15 mouse cellular contexts compared by ENCODE assay signal in genomic region chr10:94917990-94918389, GRCm38 (mm10). TPM values are rescaled to one million over a fixed set of nuclear protein-coding genes. Genes with fewer than 3 reads are reported as not detected.
DNase-seq lines count a peak whose midpoint lies in the region; ATAC-seq lines count a peak whose summit lies in the region.
"Had no signal": no experiment of that assay in that cellular context is flagged by ENCODE, and none has a peak within 500 bp of the region (broad histone marks: within the 10 kb centered on the region; RNA-seq: fewer than 3 reads in every experiment).

No protein-coding gene starts in this region.

- H3K9ac ChIP-seq in embryonic facial prominence, embryonic 13.5 days: 0 out of 2 replicates have a peak overlapping the region, but pooled peaks have one; percentile 11
- H3K9ac ChIP-seq in liver, embryonic 11.5 days (ENCODE audit: low read depth, low read length): peak overlapping the region; percentile 36; the same call in 1 of the 2 replicates
- no peak overlapping the region for H3K9ac ChIP-seq in hindbrain, embryonic 14.5 days
- H3K9ac ChIP-seq: neural tube, embryonic 12.5 days had no signal

- H3K27ac ChIP-seq in embryonic facial prominence, embryonic 13.5 days: no peak overlapping the region
- no peak overlapping the region for H3K27ac ChIP-seq in embryonic facial prominence, embryonic 10.5 days (replicated peaks)
- H3K27ac ChIP-seq in liver, embryonic 11.5 days (ENCODE audit: low read depth, low read length): peak overlapping the region; percentile 68
- H3K27ac ChIP-seq in hindbrain, embryonic 14.5 days: 0 out of 2 replicates have a peak overlapping the region, but pooled peaks have one; percentile 47
- H3K27ac ChIP-seq: neural tube, embryonic 12.5 days had no signal

- no peaks in the 10 kb centered on the region for H3K9me3 ChIP-seq in embryonic facial prominence, embryonic 13.5 days
- H3K9me3 ChIP-seq in embryonic facial prominence, embryonic 10.5 days: no peaks in the 10 kb centered on the region
- H3K9me3 ChIP-seq in liver, embryonic 11.5 days (ENCODE audit: control insufficient read depth, low read length): no peaks in the 10 kb centered on the region
- H3K9me3 ChIP-seq in hindbrain, embryonic 14.5 days (ENCODE audit: control insufficient read depth, low read length): no peaks in the 10 kb centered on the region
- H3K9me3 ChIP-seq in megakaryocyte, embryonic 14.5 days: no peaks in the 10 kb centered on the region
- H3K9me3 ChIP-seq: G1E; neural tube, embryonic 12.5 days had no signal

- 67% methylated on average over 2 of the region's 2 CpGs for WGBS in embryonic facial prominence, embryonic 13.5 days
- WGBS in embryonic facial prominence, embryonic 10.5 days: 68% methylated on average over 2 of the region's 2 CpGs
- WGBS in liver, embryonic 11.5 days: 36% methylated on average over 2 of the region's 2 CpGs
- 46% methylated on average over 2 of the region's 2 CpGs for WGBS in hindbrain, embryonic 14.5 days

- no peaks in the 10 kb centered on the region for H3K36me3 ChIP-seq in embryonic facial prominence, embryonic 13.5 days
- H3K36me3 ChIP-seq in embryonic facial prominence, embryonic 10.5 days (replicated peaks): no peaks in the 10 kb centered on the region
- H3K36me3 ChIP-seq in liver, embryonic 11.5 days (ENCODE audit: control insufficient read depth, insufficient read depth, low read length): no peaks in the 10 kb centered on the region
- H3K36me3 ChIP-seq in hindbrain, embryonic 14.5 days (replicated peaks; ENCODE audit: control insufficient read depth, insufficient read depth): peaks cover 14% of the 10 kb centered on the region
- H3K36me3 ChIP-seq in megakaryocyte, embryonic 14.5 days (replicated peaks; ENCODE audit: low read length): peaks cover 69% of the 10 kb centered on the region
- H3K36me3 ChIP-seq: neural tube, embryonic 12.5 days had no signal

- no peak for ATAC-seq in embryonic facial prominence, embryonic 13.5 days (ENCODE audit: insufficient number of reproducible peaks, insufficient read depth, low FRiP score, low TSS enrichment, low read depth)
- no peak for ATAC-seq in liver, embryonic 11.5 days (replicated peaks; ENCODE audit: low FRiP score)
- ATAC-seq in hindbrain, embryonic 14.5 days (ENCODE audit: low FRiP score): no peak

- no peak overlapping the region for H3K4me3 ChIP-seq in embryonic facial prominence, embryonic 13.5 days
- H3K4me3 ChIP-seq in embryonic facial prominence, embryonic 10.5 days: no peak overlapping the region
- no peak overlapping the region for H3K4me3 ChIP-seq in liver, embryonic 11.5 days (ENCODE audit: low read depth, low read length)
- H3K4me3 ChIP-seq in hindbrain, embryonic 14.5 days (replicated peaks; ENCODE audit: low read length): no peak overlapping the region
- peak overlapping the region; percentile 84 for H3K4me3 ChIP-seq in megakaryocyte, embryonic 14.5 days (replicated peaks)
- H3K4me3 ChIP-seq: neural tube, embryonic 12.5 days had no signal

- H3K4me1 ChIP-seq in embryonic facial prominence, embryonic 13.5 days: peaks cover 28% of the 10 kb centered on the region
- peaks cover 24% of the 10 kb centered on the region for H3K4me1 ChIP-seq in embryonic facial prominence, embryonic 10.5 days
- H3K4me1 ChIP-seq in liver, embryonic 11.5 days (replicated peaks; ENCODE audit: control insufficient read depth, insufficient read depth, low read length): peaks cover 42% of the 10 kb centered on the region
- peaks cover 13% of the 10 kb centered on the region for H3K4me1 ChIP-seq in hindbrain, embryonic 14.5 days (replicated peaks; ENCODE audit: control insufficient read depth, insufficient read depth, low read length)
- peaks cover 99% of the 10 kb centered on the region for H3K4me1 ChIP-seq in megakaryocyte, embryonic 14.5 days

- no peak overlapping the region for H3K4me2 ChIP-seq in embryonic facial prominence, embryonic 13.5 days
- peak overlapping the region; percentile 16; the same call in 1 of the 2 replicates for H3K4me2 ChIP-seq in liver, embryonic 11.5 days
- no peak overlapping the region for H3K4me2 ChIP-seq in hindbrain, embryonic 14.5 days (replicated peaks)
- H3K4me2 ChIP-seq: neural tube, embryonic 12.5 days had no signal

- no peaks in the 10 kb centered on the region for H3K27me3 ChIP-seq in embryonic facial prominence, embryonic 13.5 days
- no peaks in the 10 kb centered on the region for H3K27me3 ChIP-seq in embryonic facial prominence, embryonic 10.5 days (replicated peaks; ENCODE audit: low read depth, poor library complexity, severe bottlenecking)
- H3K27me3 ChIP-seq in liver, embryonic 11.5 days (replicated peaks; ENCODE audit: control insufficient read depth, insufficient read depth, low read length): no peaks in the 10 kb centered on the region
- no peaks in the 10 kb centered on the region for H3K27me3 ChIP-seq in hindbrain, embryonic 14.5 days (ENCODE audit: control insufficient read depth, insufficient read depth, low read length)
- no peaks in the 10 kb centered on the region for H3K27me3 ChIP-seq in megakaryocyte, embryonic 14.5 days (replicated peaks)
- H3K27me3 ChIP-seq: neural tube, embryonic 12.5 days had no signal

- no peak for DNase-seq in embryonic facial prominence, embryonic 10.5 days (ENCODE audit: low spot score)
- no peak for DNase-seq in liver, embryonic 11.5 days (ENCODE audit: low spot score)
- DNase-seq in liver: no peak
- DNase-seq in hindbrain, embryonic 14.5 days (ENCODE audit: low spot score): no peak
- DNase-seq in retina, postnatal 1 day: no peak
- DNase-seq in thymus, postnatal 25 days: no peak
- DNase-seq: cerebellum, postnatal 25 days; kidney, adult 11 months; lung, postnatal 4 days; right cerebral cortex, adult 18-20 months; thymus, adult 2 months had no signal

RNA-seq across cellular contexts. Expression of gene Plxnc1, which starts 26.6 kb away (rescaled TPM):
- 2.4 and 3.1 TPM in 2 replicates for polyA plus RNA-seq in embryonic facial prominence, embryonic 13.5 days (2015; fragmentation: Nextera tagmentation; extraction: Ambion mirVana)
- polyA plus RNA-seq in embryonic facial prominence, embryonic 10.5 days (2016; fragmentation: Nextera tagmentation; extraction: Ambion mirVana): 1.1 and 1.3 TPM in 2 replicates
- 5.3 and 6.0 TPM in 2 replicates for polyA plus RNA-seq in liver, embryonic 11.5 days (2014; fragmentation: Nextera tagmentation; extraction: Ambion mirVana)
- polyA plus RNA-seq in hindbrain, embryonic 14.5 days (2014; fragmentation: Nextera tagmentation; extraction: Ambion mirVana): 15.5 and 16.3 TPM in 2 replicates
- 3.7 and 6.1 TPM in 2 replicates for polyA plus RNA-seq in megakaryocyte, embryonic 14.5 days (2012; ENCODE audit: insufficient read depth, low replicate concordance)

Comparison
In these comparisons a context has a peak if more than half of its experiments do, and no peak if none do; other contexts are left out.
1. H3K27ac ChIP-seq: peak in liver, embryonic 11.5 days (single experiment) and hindbrain, embryonic 14.5 days (single experiment); none in embryonic facial prominence, embryonic 13.5 days (single experiment) and embryonic facial prominence, embryonic 10.5 days (single experiment).